Mouse (Mus musculus) kidney, postnatal 36 days (tissue): Measurements from ENCODE around the gene Eif4a2.

Source experiments
- DNase-seq, 2 experiments: peaks; one replicate each; pipeline ENCODE4 v3.0.0; 2021 to 2022; ENCODE audit warnings: mixed read lengths in 2 of 2

Gene Eif4a2

DNA sequence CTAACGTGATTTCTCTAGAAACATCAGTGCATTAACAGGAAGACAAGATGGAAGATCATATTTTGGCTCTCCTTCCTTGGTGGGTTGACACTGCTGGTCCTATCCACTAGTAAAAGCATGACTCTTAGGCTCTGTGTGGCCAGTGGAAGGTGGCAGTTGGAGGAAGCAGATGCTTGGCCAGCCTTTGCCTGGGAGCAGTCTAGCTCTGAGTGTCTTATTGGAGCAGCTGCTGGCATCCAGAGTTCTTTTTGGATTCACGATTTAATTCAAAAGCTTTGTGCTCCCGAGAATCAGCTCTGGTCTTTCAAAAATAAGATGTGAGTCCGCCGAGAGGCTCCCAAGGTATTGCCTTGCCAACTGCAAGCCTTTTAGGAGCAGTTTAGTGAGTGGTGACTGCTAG is 38.0 kb downstream of the Eif4a2 start:
- no peak for DNase-seq

DNA sequence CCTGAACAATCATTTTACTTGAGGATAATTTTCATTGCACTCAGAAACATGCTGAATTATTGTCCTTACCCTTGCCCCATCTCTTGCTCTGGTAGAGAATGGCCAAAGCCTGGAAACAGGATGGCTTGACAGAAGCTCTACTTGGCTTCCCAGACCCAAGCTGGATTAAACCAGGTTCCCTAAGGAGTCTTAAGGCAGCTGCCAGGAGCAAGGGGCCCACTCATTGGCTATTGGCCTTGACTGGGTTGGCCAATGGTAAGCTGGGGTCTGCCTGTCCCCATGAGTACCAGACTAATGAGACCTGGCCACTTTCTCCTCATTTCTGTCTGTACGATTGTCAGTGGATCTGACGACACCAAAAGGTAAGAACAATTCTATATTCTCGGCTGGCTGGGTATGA is 39.0 kb downstream of the Eif4a2 start, which contains the start of gene Adipoq:
Gene Adipoq, plus strand, starts transcription at position 257 of the 400 bp plus-strand sequence.
- DNase-seq: no peak

DNA sequence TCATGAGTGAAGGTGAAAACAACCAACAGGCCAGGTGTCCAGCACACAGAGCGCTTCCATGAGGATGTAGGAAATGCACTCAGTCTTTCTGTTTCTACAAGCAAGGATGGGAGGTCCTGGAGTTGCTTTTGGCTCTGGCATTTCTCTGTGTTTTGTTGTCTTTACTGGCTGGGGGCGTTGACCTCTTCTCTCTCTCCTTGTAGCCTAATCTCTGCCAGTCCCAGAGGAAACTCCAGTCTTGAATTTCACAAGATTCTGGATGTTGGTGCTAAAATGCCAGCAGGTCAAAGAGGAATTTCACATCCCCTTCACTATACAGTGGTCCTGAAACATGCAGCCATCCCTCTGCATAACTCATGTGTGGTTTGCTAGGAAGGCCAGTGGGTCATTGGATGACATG is 41.7 kb downstream of the Eif4a2 start:
- DNase-seq: no peak

DNA sequence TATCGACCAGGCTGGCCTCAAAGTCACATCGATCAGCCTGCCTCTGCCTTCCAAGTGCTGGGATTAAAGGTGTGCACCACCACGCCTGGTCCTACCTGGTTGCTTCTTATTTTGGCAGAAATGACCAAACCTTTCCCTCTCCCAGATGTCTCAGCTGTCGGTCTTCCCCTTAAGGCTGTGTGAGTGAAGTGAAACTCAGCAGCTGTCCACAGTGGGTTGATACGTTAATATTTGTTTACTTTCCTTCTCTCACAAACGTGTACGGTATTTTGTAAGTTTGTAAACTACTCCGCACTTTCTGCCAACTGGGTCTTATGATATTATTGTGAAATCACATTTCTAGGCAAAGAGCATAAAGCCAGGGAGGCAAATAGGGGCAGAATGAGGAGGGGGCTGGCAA is 42.2 kb downstream of the Eif4a2 start:
- DNase-seq: no peak

DNA sequence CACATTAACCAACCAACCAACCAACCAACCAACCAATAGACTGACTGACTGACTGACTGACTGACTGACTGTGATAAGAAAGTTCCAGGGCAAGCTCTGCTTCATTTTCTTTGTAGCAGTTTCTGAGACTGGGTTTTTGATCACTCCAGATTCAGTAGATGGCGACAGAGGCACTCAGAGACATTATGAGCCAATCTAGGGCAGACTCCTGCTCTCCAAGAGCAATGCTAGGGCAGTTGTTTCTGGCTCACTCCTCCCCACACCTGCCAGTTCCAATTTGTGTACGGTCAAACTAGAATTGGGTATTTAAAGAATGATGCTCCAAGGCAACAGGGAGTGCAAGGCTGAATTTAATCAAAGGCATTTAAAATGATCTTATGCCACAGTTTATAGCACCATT is 44.2 kb downstream of the Eif4a2 start:
- peak; percentile 62 to 64 for DNase-seq

DNA sequence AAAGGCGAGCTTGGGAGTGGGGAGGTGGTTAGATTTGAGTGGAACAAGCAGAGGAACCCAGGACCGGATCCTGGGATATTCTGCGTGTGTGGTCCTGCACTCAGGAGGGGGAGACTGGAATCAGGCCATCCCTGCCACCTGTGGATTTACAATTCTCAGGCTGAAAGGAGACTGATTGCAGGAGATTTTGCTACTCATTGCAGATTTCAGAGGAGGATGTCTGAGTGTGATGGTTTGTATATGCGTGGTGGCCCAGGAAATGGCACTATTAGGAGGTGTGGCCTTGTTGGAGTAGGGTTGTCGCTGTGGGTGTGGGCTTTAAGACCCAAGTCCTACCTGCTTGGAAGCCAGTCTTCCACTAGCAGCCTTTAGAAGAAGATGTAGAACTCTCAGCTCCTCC is 47.0 kb downstream of the Eif4a2 start:
- DNase-seq: no peak

DNA sequence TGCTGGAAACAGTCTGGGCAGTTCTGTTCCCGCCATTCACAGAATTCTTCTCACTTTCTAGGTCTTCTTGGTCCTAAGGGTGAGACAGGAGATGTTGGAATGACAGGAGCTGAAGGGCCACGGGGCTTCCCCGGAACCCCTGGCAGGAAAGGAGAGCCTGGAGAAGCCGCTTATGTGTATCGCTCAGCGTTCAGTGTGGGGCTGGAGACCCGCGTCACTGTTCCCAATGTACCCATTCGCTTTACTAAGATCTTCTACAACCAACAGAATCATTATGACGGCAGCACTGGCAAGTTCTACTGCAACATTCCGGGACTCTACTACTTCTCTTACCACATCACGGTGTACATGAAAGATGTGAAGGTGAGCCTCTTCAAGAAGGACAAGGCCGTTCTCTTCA is 49.8 kb downstream of the Eif4a2 start:
- DNase-seq: no peak

DNA sequence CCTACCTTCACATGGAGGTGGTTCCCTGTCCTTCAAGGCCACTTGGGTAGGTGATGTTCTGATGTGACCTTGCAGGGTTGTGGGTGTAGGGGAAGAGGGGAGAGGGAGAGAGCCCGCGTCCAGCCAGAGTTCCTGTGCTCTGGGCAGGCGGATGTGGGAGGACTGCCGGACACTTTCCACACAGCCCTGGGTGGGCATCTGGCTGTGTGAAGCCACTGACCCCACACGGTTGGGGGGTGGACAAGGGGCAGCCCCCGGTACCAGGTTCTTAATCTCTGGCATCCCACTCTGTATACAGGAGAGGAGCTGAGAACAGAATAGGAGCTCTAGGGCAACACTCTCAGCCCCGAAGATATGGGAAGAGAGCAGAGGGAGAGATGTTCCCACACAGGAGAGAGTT is 51.0 kb downstream of the Eif4a2 start:
- no peak for DNase-seq

DNA sequence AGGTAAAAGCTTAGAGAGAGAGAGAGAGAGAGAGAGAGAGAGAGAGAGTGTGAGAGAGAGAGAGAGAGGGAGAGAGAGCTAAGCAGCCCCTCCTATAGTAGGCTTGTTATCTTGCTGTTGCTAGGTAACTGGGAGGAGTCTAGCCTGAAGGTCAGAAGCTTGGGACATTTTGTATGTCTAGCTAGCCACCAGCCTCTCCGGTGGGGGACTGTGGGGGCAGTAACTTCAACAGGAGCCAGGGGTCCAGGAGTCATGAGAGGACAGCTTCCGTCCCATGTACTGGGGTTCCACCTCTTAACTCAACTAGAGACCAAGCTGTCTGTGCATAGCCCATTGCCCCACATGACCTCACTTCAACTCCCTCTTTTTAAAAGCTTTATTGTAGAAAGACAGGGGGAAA is 51.7 kb downstream of the Eif4a2 start:
- no peak for DNase-seq

DNA sequence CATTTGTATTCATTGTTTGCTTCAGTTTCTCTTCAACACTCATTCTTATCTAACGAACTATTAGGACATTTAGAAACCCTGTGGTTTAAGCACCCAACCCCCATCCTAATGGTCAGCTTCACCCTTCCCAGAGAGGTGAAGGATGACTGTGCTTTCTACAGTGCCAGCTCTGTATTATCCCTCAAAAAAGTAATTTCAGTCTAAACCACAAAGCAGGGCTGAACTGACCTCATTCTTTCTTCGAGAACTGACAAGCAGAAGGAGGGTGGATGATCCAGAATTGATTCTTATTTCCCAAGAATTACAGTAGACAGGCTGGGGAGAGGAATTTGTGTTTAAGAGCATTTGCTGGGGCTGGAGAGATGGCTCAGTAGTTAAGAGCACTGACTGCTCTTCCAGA is 52.5 kb downstream of the Eif4a2 start:
- no peak for DNase-seq

DNA sequence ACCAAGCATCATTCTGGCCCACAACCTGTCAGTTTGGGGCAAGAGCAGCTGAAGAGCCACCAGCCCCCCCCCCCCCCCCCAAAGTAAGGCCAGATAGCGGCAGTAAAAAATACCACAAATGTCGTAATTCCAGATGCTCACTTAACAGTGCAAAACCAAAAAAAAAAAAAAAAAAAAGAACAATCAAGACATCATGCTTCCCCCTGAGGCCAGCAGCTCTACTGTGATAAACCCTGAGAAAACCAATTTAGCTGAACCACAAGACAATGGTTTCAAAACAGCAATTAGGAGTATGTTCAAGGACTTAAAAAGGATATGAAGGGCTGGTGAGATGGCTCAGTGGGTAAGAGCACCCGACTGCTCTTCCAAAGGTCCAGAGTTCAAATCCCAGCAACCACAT is 54.9 kb downstream of the Eif4a2 start:
- no peak for DNase-seq
